Mouse (Mus musculus) small intestine, adult 10 weeks (tissue): ENCODE data around the gene Celf1. TPM values are rescaled to one million over a fixed set of nuclear protein-coding genes. Genes with fewer than 3 reads are reported as not detected.

Source experiments
- polyA plus RNA-seq: library from polyadenylated mRNA; stranded (reverse); fragments of 350-450 nt; fragmentation: Illumina TruSeq; extraction: RNeasy Lipid Tissue Mini Kit (QIAGEN cat#74804); gene quantifications from one replicate; pipeline ENCODE4 v1.2.3, GENCODE M21; 2014; ENCODE audit warnings: low replicate concordance

Celf1 gene
- 84.7 TPM for polyA plus RNA-seq

GRCm38 (mm10) chr2:90940233-90941229 lies at the start of gene Celf1:
Gene Celf1, plus strand, starts transcription at chr2:90940382.

DNA sequence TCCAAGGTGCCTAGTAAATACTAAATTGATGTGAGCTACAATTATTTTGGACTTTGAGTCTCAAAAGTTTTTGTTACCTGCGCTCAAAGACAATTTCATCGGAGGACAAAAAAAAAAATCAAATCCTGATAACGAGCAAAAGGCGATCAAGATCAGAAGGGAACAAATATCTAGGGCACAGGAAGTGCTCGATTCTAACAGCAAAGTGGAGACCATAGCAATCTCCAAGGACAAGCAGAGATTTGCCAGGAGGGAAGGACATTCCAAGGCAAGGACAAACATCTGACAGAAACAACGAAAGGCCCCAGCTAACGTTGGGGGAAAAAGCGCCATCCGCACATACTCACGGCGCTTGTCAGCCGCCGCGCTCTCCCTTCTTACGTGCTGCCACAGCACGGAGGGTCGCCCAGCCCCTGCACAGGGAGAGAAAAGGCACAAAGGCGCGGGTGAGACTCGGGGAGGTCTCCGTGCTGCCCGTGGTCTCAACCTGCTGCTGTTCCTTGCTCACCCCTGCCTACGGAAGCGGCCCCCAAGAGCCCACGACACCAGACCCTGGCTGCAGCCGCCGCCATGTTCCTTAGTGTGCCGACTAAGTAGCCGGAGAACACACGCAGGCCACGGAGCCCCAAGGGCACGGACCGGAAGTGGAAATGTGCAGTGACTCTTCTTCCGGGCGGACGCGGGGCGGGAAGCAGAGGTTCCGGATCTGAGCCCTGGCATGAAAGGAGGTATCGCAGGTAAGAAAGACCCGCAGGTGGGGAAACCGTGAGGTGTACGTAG lies 35.9 kb upstream of the Celf1 start, which contains the start of the genes Kbtbd4 and Ndufs3:
Gene Kbtbd4, plus strand, starts transcription at position 665 of the 780 bp plus-strand sequence.
Gene Ndufs3, minus strand, starts transcription at position 752 of the 780 bp plus-strand sequence.

GRCm38 (mm10) chr2:91035385-91035784 lies 95.2 kb downstream of the Celf1 start, which contains the start of gene Rapsn:
Gene Rapsn, plus strand, starts transcription at chr2:91035620.

DNA sequence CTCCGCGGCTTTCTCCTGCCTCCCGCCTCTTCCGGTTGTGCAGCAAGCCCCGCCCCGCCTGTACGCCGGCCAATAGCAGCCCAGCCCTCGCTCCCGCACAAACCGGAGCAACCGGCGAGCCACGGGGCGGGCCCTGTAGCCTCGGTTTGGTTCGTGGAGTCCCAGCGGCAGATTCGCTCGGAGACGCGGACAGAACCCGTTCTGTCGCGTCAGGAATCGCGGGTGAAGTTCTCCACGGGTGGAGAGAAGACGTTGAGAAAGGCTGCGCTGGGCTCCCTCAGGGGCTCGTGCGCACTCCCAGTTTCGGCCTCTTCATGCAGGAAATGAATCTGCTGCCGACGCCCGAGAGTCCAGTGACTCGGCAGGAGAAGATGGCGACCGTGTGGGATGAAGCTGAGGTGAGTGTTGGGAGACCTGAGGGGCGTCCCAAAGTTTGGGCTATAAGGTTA lies 113.8 kb downstream of the Celf1 start, which contains the start of gene Psmc3:
Gene Psmc3, plus strand, starts transcription at position 76 of the 449 bp plus-strand sequence.

Other genes starting within 250 kb of the Celf1 start
- 103 TPM for gene Fnbp4, start 195.0 kb upstream of the Celf1 start, polyA plus RNA-seq
- 0.26 TPM for gene Agbl2, start 157.7 kb upstream of the Celf1 start, polyA plus RNA-seq
- gene Mtch2, start 93.2 kb upstream of the Celf1 start, polyA plus RNA-seq: 2,180 TPM
- gene C1qtnf4, start 54.5 kb upstream of the Celf1 start, polyA plus RNA-seq: not detected
- gene Kbtbd4, start 35.6 kb upstream of the Celf1 start, polyA plus RNA-seq: 5.5 TPM
- 126 TPM for gene Ndufs3, start 35.6 kb upstream of the Celf1 start, polyA plus RNA-seq
- gene Rapsn, start 95.2 kb downstream of the Celf1 start, polyA plus RNA-seq: not detected
- gene Psmc3, start 113.6 kb downstream of the Celf1 start, polyA plus RNA-seq: 74.5 TPM
- gene Slc39a13, start 130.0 kb downstream of the Celf1 start, polyA plus RNA-seq: 0.89 TPM
- 2.4 TPM for gene Spi1, start 142.0 kb downstream of the Celf1 start, polyA plus RNA-seq
- gene Mybpc3, start 177.8 kb downstream of the Celf1 start, polyA plus RNA-seq: not detected
- gene Madd, start 243.5 kb downstream of the Celf1 start, polyA plus RNA-seq: 3.3 TPM